Mouse (Mus musculus): ENCODE data around the gene Ctbs. TPM values are rescaled to one million over a fixed set of nuclear protein-coding genes. Genes with fewer than 3 reads are reported as not detected.

Ctbs gene
- polyA plus RNA-seq, 1 experiment from 2014 or later: 12.9 TPM

Other genes with a start within 250 kb of the Ctbs start
- gene Lpar3, start 228.8 kb upstream of the Ctbs start, polyA plus RNA-seq (2014; fragmentation: Nextera tagmentation; extraction: Ambion mirVana): 0.27 and 0.83 TPM in 2 replicates
- 14.7 and 25.8 TPM in 2 replicates for gene Ssx2ip, start 45.2 kb upstream of the Ctbs start, polyA plus RNA-seq (2014; fragmentation: Nextera tagmentation; extraction: Ambion mirVana)
- 6.0 and 6.8 TPM in 2 replicates for gene Spata1, start 50.0 kb downstream of the Ctbs start, polyA plus RNA-seq (2014; fragmentation: Nextera tagmentation; extraction: Ambion mirVana)
- gene Gng5, start 50.0 kb downstream of the Ctbs start, polyA plus RNA-seq (2014; fragmentation: Nextera tagmentation; extraction: Ambion mirVana): 1,038 and 1,404 TPM in 2 replicates
- 69.5 and 78.7 TPM in 2 replicates for gene Rpf1, start 71.6 kb downstream of the Ctbs start, polyA plus RNA-seq (2014; fragmentation: Nextera tagmentation; extraction: Ambion mirVana)
- gene Uox, start 120.6 kb downstream of the Ctbs start, polyA plus RNA-seq (2014; fragmentation: Nextera tagmentation; extraction: Ambion mirVana): not detected in 2 replicates
- not detected in 2 replicates for gene Dnase2b, start 165.8 kb downstream of the Ctbs start, polyA plus RNA-seq (2014; fragmentation: Nextera tagmentation; extraction: Ambion mirVana)
- gene 4930503B20Rik, start 201.5 kb downstream of the Ctbs start, polyA plus RNA-seq (2014; fragmentation: Nextera tagmentation; extraction: Ambion mirVana): not detected in 2 replicates
- gene Samd13, start 235.8 kb downstream of the Ctbs start, polyA plus RNA-seq (2014; fragmentation: Nextera tagmentation; extraction: Ambion mirVana): 0.99 and 1.2 TPM in 2 replicates